Mouse (Mus musculus): ENCODE data around the gene Zfp784. TPM values are rescaled to one million over a fixed set of nuclear protein-coding genes. Genes with fewer than 3 reads are reported as not detected.

Gene Zfp784
- total and polyA plus RNA-seq, 2 experiments from 2014 or later = 4.3 to 5.0 TPM

GRCm38 (mm10) chr7:5060239-5060731 lies 22.0 kb upstream of the Zfp784 start:
- H3K4me2 ChIP-seq (ENCODE audit: low read depth, low read length, poor library complexity, severe bottlenecking) = peak overlapping the region; percentile 88
- H3K36me3 ChIP-seq (ENCODE audit: insufficient read depth, low read length) = no peaks in the 10 kb centered on the region
- DNase-seq (ENCODE audit: low spot score) (peak; percentile 92), ATAC-seq (ENCODE audit: low FRiP score) (no peak)
- H3K4me1 ChIP-seq (ENCODE audit: insufficient read depth, low read length) = peaks cover 15% of the 10 kb centered on the region; the same call in 1 of the 2 replicates
- peak overlapping the region; percentile 95 for H3K27ac ChIP-seq (ENCODE audit: low read depth, low read length)
- WGBS = 2% methylated on average over 27 of the region's 27 CpGs
- peak overlapping the region; percentile 81 for H3K9ac ChIP-seq (replicated peaks; ENCODE audit: low read length, poor library complexity, severe bottlenecking)
- peak; percentile 79 for TF ChIP-seq CTCF (IDR thresholded peaks at IDR 0.05)
- no peaks in the 10 kb centered on the region; the same call in 1 of the 2 replicates for H3K27me3 ChIP-seq (ENCODE audit: insufficient read depth, low read length)
- H3K4me3 ChIP-seq (ENCODE audit: low read depth, low read length) = peak overlapping the region; percentile 70
- H3K9me3 ChIP-seq (ENCODE audit: low read length) = no peaks in the 10 kb centered on the region

- ATAC-seq (ENCODE audit: low FRiP score) (no peak), DNase-seq (ENCODE audit: low spot score) (no peak)
- 0 out of 2 replicates have a peak overlapping the region, but pooled peaks have one; percentile 81 for H3K9ac ChIP-seq (replicated peaks; ENCODE audit: low read length, poor library complexity, severe bottlenecking)
- H3K27me3 ChIP-seq (ENCODE audit: insufficient read depth, low read length) = peaks cover 6% of the 10 kb centered on the region; the same call in 1 of the 2 replicates
- H3K36me3 ChIP-seq (ENCODE audit: insufficient read depth, low read length) = no peaks in the 10 kb centered on the region
- peak overlapping the region; percentile 95 for H3K27ac ChIP-seq (ENCODE audit: low read depth, low read length)
- TF ChIP-seq CTCF (IDR thresholded peaks at IDR 0.05) = no peak
- H3K4me2 ChIP-seq (ENCODE audit: low read depth, low read length, poor library complexity, severe bottlenecking) = no peak overlapping the region
- peaks cover 20% of the 10 kb centered on the region; the same call in 1 of the 2 replicates for H3K4me1 ChIP-seq (ENCODE audit: insufficient read depth, low read length)
- H3K4me3 ChIP-seq (ENCODE audit: low read depth, low read length) = no peak overlapping the region
- WGBS = 91% methylated on average over 12 of the region's 12 CpGs
- H3K9me3 ChIP-seq (ENCODE audit: low read length) = no peaks in the 10 kb centered on the region
Observed at GRCm38 (mm10) chr7:5059421-5059820, 21.2 kb upstream of the Zfp784 start.

- Histone ChIP-seq H3K9me3 (ENCODE audit: low read length) (no peaks in the 10 kb centered on the region), H3K27ac (ENCODE audit: low read depth, low read length) (no peak overlapping the region), H3K9ac (replicated peaks; ENCODE audit: low read length, poor library complexity, severe bottlenecking) (no peak overlapping the region), H3K4me1 (ENCODE audit: insufficient read depth, low read length) (peaks cover 19% of the 10 kb centered on the region; the same call in 1 of the 2 replicates), H3K36me3 (ENCODE audit: insufficient read depth, low read length) (no peaks in the 10 kb centered on the region), H3K4me2 (ENCODE audit: low read depth, low read length, poor library complexity, severe bottlenecking) (no peak overlapping the region), H3K27me3 (ENCODE audit: insufficient read depth, low read length) (peaks cover 7% of the 10 kb centered on the region; the same call in 1 of the 2 replicates), H3K4me3 (ENCODE audit: low read depth, low read length) (no peak overlapping the region)
- ATAC-seq (ENCODE audit: low FRiP score) = no peak
- DNase-seq (ENCODE audit: low spot score) = no peak
- 90% methylated on average over 1 of the region's 1 CpGs for WGBS
- no peak for TF ChIP-seq CTCF (IDR thresholded peaks at IDR 0.05)
Observed at GRCm38 (mm10) chr7:5058631-5059030, 20.4 kb upstream of the Zfp784 start.

DNA sequence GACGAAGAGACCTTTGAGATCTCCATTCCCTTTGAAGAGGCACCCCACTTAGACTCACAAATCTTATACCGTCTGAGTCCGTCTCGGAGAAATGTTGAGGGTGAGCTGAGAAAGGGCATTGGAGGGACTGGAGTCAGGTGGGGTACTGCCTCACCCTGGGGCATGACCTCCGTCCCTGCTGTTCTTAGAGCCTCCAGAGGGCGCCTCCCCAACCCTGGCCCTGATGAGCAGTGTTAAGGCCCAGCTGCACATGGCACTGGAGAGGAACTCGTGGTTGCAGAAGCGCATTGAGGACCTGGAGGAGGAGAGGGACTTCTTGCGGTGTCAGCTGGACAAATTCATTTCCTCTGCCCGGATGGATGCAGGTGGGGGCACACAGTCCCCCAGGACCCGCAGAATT lies 19.6 kb upstream of the Zfp784 start:
- peak; percentile 48 for TF ChIP-seq CTCF (IDR thresholded peaks at IDR 0.05)
- peaks cover 7% of the 10 kb centered on the region; the same call in 1 of the 2 replicates for H3K27me3 ChIP-seq (ENCODE audit: insufficient read depth, low read length)
- no peak for DNase-seq (ENCODE audit: low spot score)
- H3K4me2 ChIP-seq (ENCODE audit: low read depth, low read length, poor library complexity, severe bottlenecking) = peak overlapping the region; percentile 84
- H3K27ac ChIP-seq (ENCODE audit: low read depth, low read length) = no peak overlapping the region; the same call in 1 of the 2 replicates
- H3K36me3 ChIP-seq (ENCODE audit: insufficient read depth, low read length) = no peaks in the 10 kb centered on the region
- no peak for ATAC-seq (ENCODE audit: low FRiP score)
- 31% methylated on average over 11 of the region's 11 CpGs for WGBS
- H3K4me3 ChIP-seq (ENCODE audit: low read depth, low read length) = peak overlapping the region; percentile 45
- H3K9ac ChIP-seq (replicated peaks; ENCODE audit: low read length, poor library complexity, severe bottlenecking) = peak overlapping the region; percentile 76
- peaks cover 25% of the 10 kb centered on the region; the same call in 1 of the 2 replicates for H3K4me1 ChIP-seq (ENCODE audit: insufficient read depth, low read length)
- H3K9me3 ChIP-seq (ENCODE audit: low read length) = no peaks in the 10 kb centered on the region

GRCm38 (mm10) chr7:5057381-5057780 lies 19.1 kb upstream of the Zfp784 start:
- Histone ChIP-seq H3K9me3 (ENCODE audit: low read length) (no peaks in the 10 kb centered on the region), H3K27me3 (ENCODE audit: insufficient read depth, low read length) (peaks cover 7% of the 10 kb centered on the region; the same call in 1 of the 2 replicates), H3K4me1 (ENCODE audit: insufficient read depth, low read length) (peaks cover 28% of the 10 kb centered on the region; the same call in 1 of the 2 replicates), H3K27ac (ENCODE audit: low read depth, low read length) (peak overlapping the region; percentile 76), H3K36me3 (ENCODE audit: insufficient read depth, low read length) (no peaks in the 10 kb centered on the region), H3K4me3 (ENCODE audit: low read depth, low read length) (peak overlapping the region; percentile 45), H3K9ac (replicated peaks; ENCODE audit: low read length, poor library complexity, severe bottlenecking) (peak overlapping the region; percentile 76), H3K4me2 (ENCODE audit: low read depth, low read length, poor library complexity, severe bottlenecking) (peak overlapping the region; percentile 84)
- no peak for ATAC-seq (ENCODE audit: low FRiP score)
- TF ChIP-seq CTCF (IDR thresholded peaks at IDR 0.05) = no peak
- no peak for DNase-seq (ENCODE audit: low spot score)
- 25% methylated on average over 8 of the region's 8 CpGs for WGBS

- DNase-seq (ENCODE audit: low spot score) = peak; percentile 62
- TF ChIP-seq CTCF (IDR thresholded peaks at IDR 0.05) = no peak
- Histone ChIP-seq H3K9ac (replicated peaks; ENCODE audit: low read length, poor library complexity, severe bottlenecking) (peak overlapping the region; percentile 76), H3K4me3 (ENCODE audit: low read depth, low read length) (peak overlapping the region; percentile 45), H3K9me3 (ENCODE audit: low read length) (no peaks in the 10 kb centered on the region), H3K27me3 (ENCODE audit: insufficient read depth, low read length) (peaks cover 7% of the 10 kb centered on the region; the same call in 1 of the 2 replicates), H3K27ac (ENCODE audit: low read depth, low read length) (peak overlapping the region; percentile 76), H3K4me1 (ENCODE audit: insufficient read depth, low read length) (peaks cover 29% of the 10 kb centered on the region; the same call in 1 of the 2 replicates), H3K4me2 (ENCODE audit: low read depth, low read length, poor library complexity, severe bottlenecking) (peak overlapping the region; percentile 84), H3K36me3 (ENCODE audit: insufficient read depth, low read length) (no peaks in the 10 kb centered on the region)
- ATAC-seq (ENCODE audit: low FRiP score) = peak; percentile 32
- whole genome bisulfite sequencing = 1% methylated on average over 52 of the region's 55 CpGs
Observed at GRCm38 (mm10) chr7:5056651-5057263, 18.5 kb upstream of the Zfp784 start.
